Mouse (Mus musculus): ENCODE measurements around the gene H2afy2.

Gene H2afy2

GRCm38 (mm10) chr10:61722215-61722614 lies 61.7 kb downstream of the H2afy2 start:
- DNase-seq = no peak

- no peak for DNase-seq
These were observed 63.6 kb downstream of the H2afy2 start for GRCm38 (mm10) chr10:61720331-61720730.

- no peak for DNase-seq
These were observed 66.3 kb downstream of the H2afy2 start for GRCm38 (mm10) chr10:61717406-61718296.

GRCm38 (mm10) chr10:61715996-61716864 lies 67.7 kb downstream of the H2afy2 start:
- peak; percentile 29 to 31 for DNase-seq

- DNase-seq = no peak
These were observed 68.5 kb downstream of the H2afy2 start for GRCm38 (mm10) chr10:61715462-61715837.

- DNase-seq = peak; percentile 79 to 85
These were observed 69.0 kb downstream of the H2afy2 start, which contains the start of gene Aifm2 for GRCm38 (mm10) chr10:61714771-61715461. Gene Aifm2, plus strand, starts transcription at chr10:61715263.

GRCm38 (mm10) chr10:61714146-61714545 lies 69.8 kb downstream of the H2afy2 start:
- DNase-seq = no peak

- DNase-seq = no peak
These were observed 70.3 kb downstream of the H2afy2 start for GRCm38 (mm10) chr10:61713601-61714000.

GRCm38 (mm10) chr10:61706412-61707375 lies 77.3 kb downstream of the H2afy2 start:
- no peak for DNase-seq

GRCm38 (mm10) chr10:61704663-61705062 lies 79.3 kb downstream of the H2afy2 start:
- DNase-seq = no peak

- DNase-seq = no peak
These were observed 86.9 kb downstream of the H2afy2 start for GRCm38 (mm10) chr10:61697028-61697427.

- DNase-seq = no peak
These were observed 87.5 kb downstream of the H2afy2 start for GRCm38 (mm10) chr10:61696560-61696823.

- DNase-seq = no peak
These were observed 88.0 kb downstream of the H2afy2 start for GRCm38 (mm10) chr10:61695703-61696559.

GRCm38 (mm10) chr10:61694870-61695670 lies 88.9 kb downstream of the H2afy2 start, which contains the start of gene Tysnd1:
Gene Tysnd1, plus strand, starts transcription at chr10:61695514.
- peak; percentile 96 to 98 for DNase-seq

- no peak for DNase-seq
These were observed 90.4 kb downstream of the H2afy2 start for GRCm38 (mm10) chr10:61693563-61693962.

GRCm38 (mm10) chr10:61689405-61689804 lies 94.5 kb downstream of the H2afy2 start:
- DNase-seq = no peak
